Mouse (Mus musculus) T-helper 1 cell (primary cell): ENCODE results near the gene Unc13b.

Experiments
- in situ Hi-C: fragments of 300-600 bp; cut with MboI, MseI; formaldehyde crosslinking; loops from one replicate; pipeline ENCODE4 v1.15.1; 2025; ENCODE audit warnings: high pct_unique_total_duplicates

Gene Unc13b

GRCm38 (mm10) chr4:43058753-43059654, at the start of gene Unc13b:
Gene Unc13b, plus strand, starts transcription at chr4:43058953.
- in situ Hi-C loops = loop anchor here (5.0 kb wide), 1 partner anchor 358 kb away; no protein-coding TSS in a partner anchor

- in situ Hi-C loops = loop anchor here (5.0 to 10.0 kb wide), 3 partner anchors 954 to 1738 kb away; partner anchors contain the start of gene Ubap1
Observed at GRCm38 (mm10) chr4:43010161-43011038, 48.4 kb upstream of the Unc13b start, which contains the start of gene Fancg. Gene Fancg, minus strand, starts transcription at chr4:43010506.

GRCm38 (mm10) chr4:43012091-43012490, 46.7 kb upstream of the Unc13b start:
- in situ Hi-C loops = loop anchor here (5.0 to 10.0 kb wide), 3 partner anchors 953 to 1740 kb away; partner anchors contain the start of gene Ubap1

- in situ Hi-C loops = loop anchor here (10.0 kb wide), 2 partner anchors 947 to 1673 kb away; partner anchors contain the start of gene Ubap1
Observed at GRCm38 (mm10) chr4:43018156-43018555, 40.6 kb upstream of the Unc13b start.

- in situ Hi-C loops = loop anchor here (10.0 kb wide), 2 partner anchors 946 to 1674 kb away; partner anchors contain the start of gene Ubap1
Observed at GRCm38 (mm10) chr4:43019176-43019575, 39.6 kb upstream of the Unc13b start.

GRCm38 (mm10) chr4:43019641-43020465, 38.9 kb upstream of the Unc13b start:
- in situ Hi-C loops = loop anchor here (10.0 kb wide), 2 partner anchors 945 to 1675 kb away; partner anchors contain the start of gene Ubap1

- in situ Hi-C loops = no loop called here
Observed at GRCm38 (mm10) chr4:43020876-43021275, 37.9 kb upstream of the Unc13b start.

- in situ Hi-C loops = no loop called here
Observed at GRCm38 (mm10) chr4:43021341-43021740, 37.4 kb upstream of the Unc13b start.

- in situ Hi-C loops = loop anchor here (25.0 kb wide), 1 partner anchor 1462 kb away; the partner anchor contains the start of genes Dnaic1 and Fam219a
Observed at GRCm38 (mm10) chr4:43024673-43025072, 34.1 kb upstream of the Unc13b start.

- in situ Hi-C loops = loop anchor here (25.0 kb wide), 1 partner anchor 1463 kb away; the partner anchor contains the start of genes Dnaic1 and Fam219a
Observed at GRCm38 (mm10) chr4:43025084-43025960, 33.4 kb upstream of the Unc13b start, which contains the start of gene Pigo. Gene Pigo, minus strand, starts transcription at chr4:43025819.

- in situ Hi-C loops = loop anchor here (25.0 kb wide), 1 partner anchor 1467 kb away; the partner anchor contains the start of genes Dnaic1 and Fam219a
Observed at GRCm38 (mm10) chr4:43029121-43029520, 29.6 kb upstream of the Unc13b start.

- in situ Hi-C loops = loop anchor here (25.0 kb wide), 1 partner anchor 1467 kb away; the partner anchor contains the start of genes Dnaic1 and Fam219a
Observed at GRCm38 (mm10) chr4:43029749-43030148, 29.0 kb upstream of the Unc13b start.

GRCm38 (mm10) chr4:43030352-43030751, 28.4 kb upstream of the Unc13b start:
- in situ Hi-C loops = loop anchor here (25.0 kb wide), 1 partner anchor 1468 kb away; the partner anchor contains the start of genes Dnaic1 and Fam219a

GRCm38 (mm10) chr4:43030780-43031230, 27.9 kb upstream of the Unc13b start:
- in situ Hi-C loops = loop anchor here (25.0 kb wide), 1 partner anchor 1469 kb away; the partner anchor contains the start of genes Dnaic1 and Fam219a

- in situ Hi-C loops = loop anchor here (25.0 kb wide), 1 partner anchor 1469 kb away; the partner anchor contains the start of genes Dnaic1 and Fam219a
Observed at GRCm38 (mm10) chr4:43031237-43031995, 27.3 kb upstream of the Unc13b start, which contains the start of gene Stoml2. Gene Stoml2, minus strand, starts transcription at chr4:43031710.

GRCm38 (mm10) chr4:43032501-43032900, 26.3 kb upstream of the Unc13b start:
- in situ Hi-C loops = loop anchor here (25.0 kb wide), 1 partner anchor 1470 kb away; the partner anchor contains the start of genes Dnaic1 and Fam219a

- in situ Hi-C loops = loop anchor here (25.0 kb wide), 1 partner anchor 1471 kb away; the partner anchor contains the start of genes Dnaic1 and Fam219a
Observed at GRCm38 (mm10) chr4:43033481-43033880, 25.3 kb upstream of the Unc13b start.

GRCm38 (mm10) chr4:43035851-43036250, 22.9 kb upstream of the Unc13b start:
- in situ Hi-C loops = loop anchor here (25.0 kb wide), 1 partner anchor 1474 kb away; the partner anchor contains the start of genes Dnaic1 and Fam219a
